Mouse (Mus musculus): ENCODE results near the gene Bicc1.

Gene Bicc1

DNA sequence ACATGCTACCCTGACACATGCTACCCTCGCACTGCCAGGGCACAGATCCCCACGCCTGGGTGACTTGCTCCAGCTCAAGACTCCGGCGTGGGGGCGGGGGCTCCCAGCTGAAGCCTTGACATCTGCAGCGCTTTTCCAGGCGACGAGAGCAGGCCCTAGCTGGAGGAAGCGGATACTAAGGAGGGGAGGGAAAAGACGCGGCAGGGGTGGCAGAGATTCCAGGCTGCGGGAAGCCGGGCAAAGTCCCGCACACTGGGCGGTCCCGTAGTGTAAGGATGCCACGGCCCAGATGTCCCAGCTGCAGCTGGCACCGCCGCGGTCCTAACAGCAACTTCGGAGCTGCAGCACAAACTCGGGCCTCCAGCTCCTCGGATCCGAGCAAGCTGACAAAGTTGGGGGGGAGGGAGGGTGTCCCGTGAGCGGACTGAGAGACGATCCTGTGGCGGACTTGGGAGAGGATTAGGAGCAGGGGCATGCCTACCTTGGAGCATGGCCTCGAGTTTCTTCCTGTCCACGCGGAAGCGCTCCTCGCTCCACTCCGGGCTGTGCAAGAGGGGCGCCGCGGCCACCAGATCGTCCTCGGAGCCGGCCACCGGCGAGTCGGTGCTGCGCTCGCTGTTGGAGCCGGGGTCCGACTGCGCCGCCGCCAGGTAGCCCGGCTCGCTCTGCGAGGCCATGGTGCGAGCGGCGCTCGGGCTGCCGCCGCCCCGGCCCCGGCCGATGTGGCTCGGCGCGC is 392 bp downstream of the Bicc1 start:
- DNase-seq (ENCODE audit: low spot score in 2 of 2) = no peak

GRCm38 (mm10) chr10:71156569-71156968 is 2.9 kb downstream of the Bicc1 start:
- no peak for DNase-seq (ENCODE audit: low spot score in 2 of 2)

DNA sequence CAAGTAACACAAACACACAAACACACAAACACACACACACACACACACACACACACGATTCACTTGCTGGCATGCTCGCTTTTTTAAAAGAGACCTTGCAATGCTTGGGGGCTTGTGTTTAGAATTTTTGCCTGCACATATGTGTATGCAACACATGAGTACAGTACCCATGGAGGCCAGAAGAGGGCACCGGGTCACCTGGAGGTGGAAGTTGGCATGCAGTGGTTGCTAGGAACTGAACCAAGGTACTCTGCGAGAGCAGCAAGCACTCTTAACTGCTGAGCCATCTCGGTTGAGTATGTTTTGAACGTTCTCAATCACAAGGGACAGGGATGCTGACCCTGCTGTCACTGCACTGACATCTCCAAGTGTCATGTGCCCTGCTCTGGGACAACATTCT is 5.9 kb downstream of the Bicc1 start:
- DNase-seq (ENCODE audit: low spot score in 2 of 2) = no peak

- no peak for DNase-seq (ENCODE audit: low spot score in 2 of 2)
Observed at GRCm38 (mm10) chr10:71153138-71153537, 6.4 kb downstream of the Bicc1 start.

- DNase-seq (ENCODE audit: low spot score in 2 of 2) = no peak
Observed at GRCm38 (mm10) chr10:71150486-71150885, 9.0 kb downstream of the Bicc1 start.

DNA sequence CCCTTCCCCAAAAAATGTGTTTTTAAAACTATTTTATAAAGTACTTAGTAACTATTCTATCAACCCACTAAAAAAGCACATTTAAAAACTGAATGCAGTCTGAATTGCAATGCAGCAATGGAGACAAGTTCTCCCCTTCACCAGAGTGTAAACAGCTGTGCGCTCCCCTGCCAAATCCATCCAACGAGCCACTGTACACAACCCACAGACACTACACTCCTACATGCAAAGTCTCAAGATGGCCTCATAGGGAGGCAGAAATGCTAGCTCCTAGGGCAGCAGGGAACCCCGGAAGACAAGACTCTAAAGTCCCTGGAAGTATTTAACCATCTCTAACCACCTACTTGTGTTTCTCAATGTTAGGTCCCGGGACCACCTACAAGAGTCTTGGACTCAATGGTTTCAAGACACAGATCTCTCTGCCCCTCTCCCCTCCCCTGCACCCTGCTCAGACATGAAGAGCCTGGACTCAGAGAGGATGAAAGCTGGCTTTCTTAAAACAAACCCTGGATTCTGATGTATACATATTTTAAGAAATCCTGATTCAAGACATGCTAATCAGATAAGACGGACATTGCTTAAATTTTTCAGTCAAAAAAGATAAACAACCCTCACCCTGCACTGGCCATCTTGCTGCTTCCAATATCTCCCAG is 10.4 kb downstream of the Bicc1 start:
- DNase-seq (ENCODE audit: low spot score in 2 of 2) = no peak

- DNase-seq (ENCODE audit: low spot score in 2 of 2) = no peak
Observed at GRCm38 (mm10) chr10:71148226-71148625, 11.3 kb downstream of the Bicc1 start.

DNA sequence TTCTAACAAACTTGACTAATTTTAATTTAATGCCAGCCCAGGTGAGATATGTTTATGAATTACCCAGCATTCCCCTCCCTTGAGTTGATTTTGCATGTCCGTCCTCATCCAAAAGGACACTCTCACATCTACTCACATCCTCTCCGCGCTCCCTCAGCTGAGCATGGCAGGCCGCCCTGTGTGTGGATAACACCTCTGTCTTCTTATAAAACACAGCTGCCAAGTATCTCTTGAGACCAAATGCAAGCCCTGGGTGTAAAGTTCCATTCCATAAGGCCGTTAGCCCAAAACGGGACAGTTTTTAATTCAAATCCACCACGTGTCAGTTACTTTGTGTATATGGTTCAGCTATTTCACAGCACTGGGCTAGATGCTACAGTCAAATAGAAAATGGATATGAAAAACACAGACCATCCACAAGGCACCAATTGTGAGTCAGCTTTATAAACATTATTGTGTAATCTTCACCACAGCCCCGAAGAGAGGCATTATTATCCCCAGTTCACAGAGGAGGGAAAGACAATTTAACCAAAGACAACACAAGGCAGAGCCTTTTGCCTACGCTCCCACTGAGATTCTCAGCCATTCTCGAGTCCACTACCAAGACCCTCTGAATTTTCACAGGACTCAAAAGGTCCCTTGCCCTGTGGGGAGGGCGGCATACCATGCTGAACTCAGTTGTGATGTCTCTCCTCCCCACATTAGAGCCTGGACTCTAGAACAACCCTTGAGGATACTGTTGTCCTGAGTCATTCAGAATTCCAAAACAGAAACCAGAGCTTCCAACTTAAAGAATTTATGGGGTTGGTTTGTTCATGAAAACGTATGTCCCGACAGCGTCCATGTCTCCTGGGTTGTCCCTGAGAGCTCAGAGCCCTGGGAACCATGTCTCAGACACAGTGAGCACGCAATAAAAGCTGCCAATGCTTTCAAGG is 12.6 kb downstream of the Bicc1 start:
- DNase-seq (ENCODE audit: low spot score in 2 of 2) = no peak

- no peak for DNase-seq (ENCODE audit: low spot score in 2 of 2)
Observed at GRCm38 (mm10) chr10:71145801-71146200, 13.7 kb downstream of the Bicc1 start.

GRCm38 (mm10) chr10:71144191-71144590 is 15.3 kb downstream of the Bicc1 start:
- DNase-seq (ENCODE audit: low spot score in 2 of 2) = no peak

DNA sequence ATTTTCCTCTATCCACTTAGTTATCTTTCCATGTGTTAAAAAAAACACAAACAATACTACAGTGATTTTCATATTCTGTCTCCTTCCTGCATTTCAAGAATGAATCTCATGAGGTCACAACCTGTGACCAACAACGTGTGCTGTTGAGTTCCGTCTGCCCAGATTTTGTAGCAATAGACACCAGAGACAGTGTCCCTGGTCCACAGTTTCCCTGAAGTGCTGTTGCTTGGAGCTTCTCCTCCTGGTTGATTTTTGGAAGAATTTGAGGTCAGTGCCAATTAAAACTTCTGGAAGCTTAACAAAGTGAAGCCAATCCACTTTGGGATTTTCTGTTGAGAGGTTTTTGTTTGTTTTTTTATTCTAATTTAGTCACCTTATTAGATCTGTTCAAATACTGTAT is 16.9 kb downstream of the Bicc1 start:
- DNase-seq (ENCODE audit: low spot score in 2 of 2) = no peak

DNA sequence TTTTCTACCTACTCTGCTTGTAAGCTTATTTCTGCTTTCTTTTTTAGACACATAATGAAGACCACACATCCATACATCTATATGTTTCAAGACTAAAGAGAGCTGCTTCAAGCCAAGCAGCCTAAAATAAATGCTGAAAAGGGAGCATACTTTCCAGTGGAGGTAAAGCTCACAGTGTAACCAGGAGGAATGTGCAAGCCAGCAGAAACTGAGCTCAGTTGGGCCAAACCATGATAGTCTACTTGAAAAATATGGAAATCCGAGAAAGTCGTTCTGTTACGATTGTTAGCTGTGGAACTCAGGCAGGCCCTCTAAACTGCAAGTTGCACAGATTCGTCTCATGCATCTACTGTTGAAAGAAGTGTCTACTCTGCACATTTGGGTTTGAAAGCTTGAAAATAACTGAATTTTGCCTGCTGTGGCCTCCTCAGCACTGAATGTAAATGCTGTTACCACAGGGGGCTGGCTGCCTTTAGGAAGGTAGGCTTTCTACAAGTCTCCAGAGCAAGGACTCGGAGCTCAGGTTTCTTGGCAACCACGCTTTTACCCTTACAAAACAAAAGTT is 19.1 kb downstream of the Bicc1 start:
- no peak for DNase-seq (ENCODE audit: low spot score in 2 of 2)

- no peak for DNase-seq (ENCODE audit: low spot score in 2 of 2)
Observed at GRCm38 (mm10) chr10:71138852-71139197, 20.7 kb downstream of the Bicc1 start.

DNA sequence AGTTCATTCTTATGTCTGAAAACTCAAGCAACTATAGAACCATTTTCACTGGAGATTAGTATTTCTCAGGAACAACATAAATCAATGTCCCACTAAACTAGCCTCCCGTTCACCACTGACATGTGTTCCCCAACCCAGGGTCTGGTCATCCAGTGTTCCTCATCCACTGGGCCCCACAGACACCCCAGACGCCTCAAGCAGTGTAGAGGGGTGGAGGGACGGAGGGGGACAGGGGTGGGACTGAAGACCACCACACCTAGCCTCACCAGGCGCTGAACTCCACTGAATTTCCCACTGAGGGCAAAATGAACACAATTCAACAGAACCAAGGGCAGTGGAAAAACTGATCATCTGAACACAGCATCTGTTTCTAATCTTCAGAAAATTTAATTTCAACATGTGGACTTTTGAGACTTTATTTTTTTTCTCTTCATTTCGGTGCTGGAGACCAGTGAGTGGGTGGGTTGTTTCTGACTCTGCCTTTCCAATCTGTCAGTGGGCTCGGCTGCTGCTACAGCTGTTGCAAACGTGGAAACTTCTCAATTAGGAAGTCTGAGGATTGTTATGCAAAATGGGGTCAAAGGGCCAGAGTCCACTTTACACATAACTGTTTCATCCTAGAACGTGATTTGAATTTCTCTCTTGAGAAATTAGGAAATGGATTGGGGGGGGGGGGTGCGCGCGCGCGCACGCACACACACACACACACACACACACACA is 21.2 kb downstream of the Bicc1 start:
- DNase-seq (ENCODE audit: low spot score in 2 of 2) = no peak

GRCm38 (mm10) chr10:71137606-71138005 is 21.9 kb downstream of the Bicc1 start:
- no peak for DNase-seq (ENCODE audit: low spot score in 2 of 2)

DNA sequence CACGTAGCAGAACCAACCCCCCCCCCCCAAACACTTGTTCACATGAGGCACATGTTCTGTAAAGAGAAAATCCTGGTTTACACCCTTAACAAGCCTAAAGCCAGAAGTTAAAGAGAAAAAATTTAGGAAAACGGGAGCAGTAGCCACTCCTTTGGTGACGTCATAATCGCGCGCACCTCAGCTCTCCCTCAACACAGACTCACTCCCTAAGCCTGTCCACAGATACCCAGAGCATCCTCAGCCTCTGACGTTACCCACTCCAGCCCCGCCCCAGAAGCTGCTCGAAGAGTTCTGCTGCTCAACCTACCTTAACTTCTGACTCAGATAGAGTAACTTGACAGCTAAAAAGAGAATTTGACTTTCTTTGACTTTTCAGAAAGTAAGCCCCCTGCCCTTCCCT is 28.2 kb downstream of the Bicc1 start:
- no peak for DNase-seq (ENCODE audit: low spot score in 2 of 2)

GRCm38 (mm10) chr10:71130261-71130660 is 29.2 kb downstream of the Bicc1 start:
- DNase-seq (ENCODE audit: low spot score in 2 of 2) = no peak

DNA sequence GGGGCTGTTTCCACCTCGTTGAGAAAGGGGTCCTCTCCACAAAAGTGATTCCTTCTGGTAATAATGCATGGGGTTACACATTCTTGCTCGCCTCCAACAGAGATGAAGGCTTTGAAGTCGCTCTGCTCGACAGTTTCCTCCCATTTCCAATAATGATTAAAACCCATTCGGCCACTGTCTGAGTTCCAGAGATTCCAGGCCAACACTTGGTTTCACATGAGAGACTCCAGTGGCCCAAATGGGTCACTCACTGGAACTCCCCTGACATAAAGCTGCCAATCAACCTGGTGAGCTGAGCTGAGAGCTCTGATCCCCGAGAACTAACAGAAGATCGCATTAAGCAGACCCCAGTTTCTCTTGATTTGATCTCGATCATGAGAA is 31.6 kb downstream of the Bicc1 start:
- no peak for DNase-seq (ENCODE audit: low spot score in 2 of 2)

- no peak for DNase-seq (ENCODE audit: low spot score in 2 of 2)
Observed at GRCm38 (mm10) chr10:71127278-71127950, 32.1 kb downstream of the Bicc1 start.

GRCm38 (mm10) chr10:71123974-71124373 is 35.5 kb downstream of the Bicc1 start:
- no peak for DNase-seq (ENCODE audit: low spot score in 2 of 2)

DNA sequence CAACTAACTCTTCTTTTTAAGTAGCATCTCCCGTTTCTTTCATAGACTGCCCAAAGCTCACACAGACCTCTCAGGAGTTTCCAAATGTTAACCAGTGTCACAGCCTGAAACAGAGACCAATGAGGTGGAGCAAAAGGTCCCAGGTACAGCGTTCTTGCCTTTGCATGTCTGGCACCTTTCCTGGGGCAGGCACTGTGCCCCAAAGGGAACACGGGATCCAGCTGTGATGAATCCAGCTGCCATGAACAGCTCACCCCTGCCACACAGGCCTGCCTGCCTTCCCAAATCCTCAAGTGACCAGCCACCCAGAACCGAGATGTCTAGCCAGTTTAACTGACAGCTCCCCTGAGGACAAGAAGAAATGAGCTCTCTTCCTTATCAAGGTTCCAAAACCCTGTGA is 36.1 kb downstream of the Bicc1 start:
- DNase-seq (ENCODE audit: low spot score in 2 of 2) = no peak

Data from left cerebral cortex, adult 9 months (tissue).